Mouse (Mus musculus) erythroblast, embryonic 14.5 days (primary cell): Measurements from ENCODE around the gene Recql. TPM values are rescaled to one million over a fixed set of nuclear protein-coding genes. Genes with fewer than 3 reads are reported as not detected.

Experiments used
- H3K27me3 ChIP-seq: 2 replicates; pipeline ENCODE4 v1.6.1; 2012; ENCODE audit warnings: inconsistent platforms; ENCODE audit not compliant: control insufficient read depth
- H3K36me3 ChIP-seq: 2 replicates; pipeline ENCODE4 v1.6.1; 2012; ENCODE audit warnings: mild to moderate bottlenecking, inconsistent platforms; ENCODE audit not compliant: control insufficient read depth
- H3K4me1 ChIP-seq: 2 replicates; pipeline ENCODE4 v1.6.1; 2012; ENCODE audit warnings: inconsistent platforms; ENCODE audit not compliant: control insufficient read depth
- H3K4me3 ChIP-seq: replicated peaks from 2 replicates; pipeline ENCODE3; 2012; ENCODE audit warnings: moderate library complexity, mild to moderate bottlenecking, inconsistent platforms
- H3K9me3 ChIP-seq: 2 replicates; pipeline ENCODE4 v1.6.1; 2012; ENCODE audit warnings: low read length, inconsistent platforms, mixed read lengths; ENCODE audit not compliant: control insufficient read depth
- GATA1 ChIP-seq: IDR thresholded peaks from 2 replicates; pipeline ENCODE4 v1.6.1; 2012; ENCODE audit warnings: low read length, inconsistent platforms, mixed read lengths
- TAL1 ChIP-seq: IDR thresholded peaks from 3 replicates; pipeline ENCODE4 v1.6.1; 2012; ENCODE audit warnings: low read length, inconsistent platforms, mixed read lengths
- polyA plus RNA-seq: library from polyadenylated mRNA; stranded (reverse); fragments of >175 nt; gene quantifications from 2 replicates; pipeline ENCODE4 v1.2.3, GENCODE M21; 2012

Recql gene
- 0.16 and 0.25 TPM in 2 replicates for polyA plus RNA-seq

DNA sequence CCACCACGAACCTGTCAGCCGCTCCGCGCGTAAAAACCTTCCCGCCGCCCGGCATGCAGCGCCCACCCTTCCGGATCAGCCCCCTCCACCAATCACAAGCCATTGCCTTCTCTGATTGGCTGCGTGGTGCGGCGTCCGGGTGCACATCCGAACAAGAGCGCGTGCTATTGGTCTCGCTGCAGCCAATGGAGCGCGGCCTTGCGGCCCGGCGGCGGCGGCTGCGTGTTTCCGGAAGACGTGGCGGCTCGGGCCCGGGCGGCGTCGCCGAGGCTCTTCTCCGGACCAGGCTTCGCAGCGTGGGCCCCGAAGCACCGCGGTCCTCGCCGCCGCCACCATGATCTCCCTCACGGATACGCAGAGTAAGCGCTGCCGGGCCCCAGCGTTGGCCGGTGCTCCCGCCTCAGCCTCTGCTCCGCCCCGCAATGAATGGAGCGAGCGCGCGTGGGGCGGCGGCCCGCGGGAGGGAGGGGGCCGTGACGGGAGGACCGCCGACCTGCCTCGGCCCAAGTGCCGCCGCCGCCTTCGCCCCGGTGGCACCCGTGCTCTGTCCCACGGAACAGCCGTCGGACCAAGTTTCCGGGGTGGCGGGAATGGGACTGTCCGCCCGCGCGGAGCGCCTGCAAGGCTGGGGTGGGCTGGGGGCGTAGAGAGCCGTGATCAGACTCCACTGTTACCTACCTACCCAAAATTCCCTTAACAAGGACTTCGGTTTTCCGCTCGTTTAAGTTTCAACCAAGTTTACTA is at the start of gene Recql, which contains the start of gene Golt1b:
Gene Recql (minus strand): TSS at position 77 of the 744 bp plus-strand sequence.
Gene Golt1b (plus strand): TSS at position 211 of the 744 bp plus-strand sequence.
- Histone ChIP-seq H3K9me3 (no peaks in the 10 kb centered on the region), H3K4me3 (peak within 1 kb of the TSS; percentile 95), H3K27me3 (no peaks in the 10 kb centered on the region), H3K4me1 (peaks cover 32% of the 10 kb centered on the region), H3K36me3 (peaks cover 32% of the 10 kb centered on the region)
- TF ChIP-seq GATA1 (no peak), TAL1 (no peak)

DNA sequence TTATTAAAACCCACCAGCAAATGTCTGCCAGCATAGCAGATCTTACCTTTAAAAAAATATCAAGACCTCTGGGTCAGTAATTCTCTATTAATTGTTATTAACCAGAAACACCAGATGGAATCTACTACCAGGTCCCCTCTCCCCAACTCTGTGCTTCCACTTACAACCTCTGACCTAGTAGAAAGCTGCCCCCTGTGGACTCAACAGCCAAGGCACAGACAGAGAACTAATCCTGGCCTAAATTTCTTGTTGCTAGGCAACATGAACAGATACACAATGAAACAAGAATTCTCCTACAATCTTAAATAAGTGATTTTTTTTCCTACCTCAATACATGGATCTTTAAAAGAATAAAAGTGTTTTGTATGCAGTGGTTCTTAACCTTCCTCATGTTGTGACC is 42.2 kb upstream of the Recql start:
- no peaks in the 10 kb centered on the region for H3K9me3 ChIP-seq
- TF ChIP-seq TAL1 (no peak), GATA1 (no peak)

DNA sequence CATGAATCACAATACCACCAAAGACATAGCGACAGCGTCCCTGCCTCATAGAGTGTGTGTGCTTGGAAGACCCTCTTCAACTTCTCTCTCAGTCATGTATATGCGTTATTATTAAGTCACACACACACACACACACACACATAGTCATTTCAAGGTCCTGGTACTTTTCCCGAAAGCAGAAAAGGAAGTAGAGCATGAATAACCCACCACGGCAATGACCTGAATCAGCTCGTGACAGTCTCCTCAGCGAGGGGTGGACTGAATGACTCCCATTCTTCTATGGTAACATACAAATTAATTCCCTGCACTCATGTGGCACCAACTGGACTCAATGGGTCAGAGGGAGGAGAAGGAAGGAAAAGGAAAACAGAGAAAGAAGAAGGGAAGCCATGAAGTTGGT is 38.1 kb upstream of the Recql start:
- Histone ChIP-seq H3K9me3 (no peaks in the 10 kb centered on the region), H3K4me3 (no peak overlapping the region), H3K27me3 (no peaks in the 10 kb centered on the region), H3K36me3 (no peaks in the 10 kb centered on the region), H3K4me1 (no peaks in the 10 kb centered on the region)
- TF ChIP-seq TAL1: no peak
- TF ChIP-seq GATA1: no peak

More for the DNA sequence above, 42.2 kb upstream of the Recql start:
- no peaks in the 10 kb centered on the region for H3K4me1 ChIP-seq
- H3K4me3 ChIP-seq: no peak overlapping the region
- H3K36me3 ChIP-seq: no peaks in the 10 kb centered on the region; the same call in 1 of the 2 replicates
- H3K27me3 ChIP-seq: no peaks in the 10 kb centered on the region

GRCm38 (mm10) chr6:142414597-142414996 is 27.7 kb upstream of the Recql start:
- TF ChIP-seq GATA1 (no peak), TAL1 (no peak)
- no peak overlapping the region for H3K4me3 ChIP-seq
- H3K36me3 ChIP-seq: no peaks in the 10 kb centered on the region; the same call in 1 of the 2 replicates

GRCm38 (mm10) chr6:142413845-142414244 is 27.0 kb upstream of the Recql start:
- no peak for TF ChIP-seq TAL1
- TF ChIP-seq GATA1: no peak
- no peak overlapping the region for H3K4me3 ChIP-seq
- peaks cover 44% of the 10 kb centered on the region for H3K27me3 ChIP-seq
- no peaks in the 10 kb centered on the region for H3K9me3 ChIP-seq
- H3K4me1 ChIP-seq: no peaks in the 10 kb centered on the region
- no peaks in the 10 kb centered on the region for H3K36me3 ChIP-seq

More at GRCm38 (mm10) chr6:142414597-142414996, 27.7 kb upstream of the Recql start:
- Histone ChIP-seq H3K4me1 (no peaks in the 10 kb centered on the region), H3K27me3 (peaks cover 44% of the 10 kb centered on the region), H3K9me3 (no peaks in the 10 kb centered on the region)

GRCm38 (mm10) chr6:142412906-142413491 is 26.1 kb upstream of the Recql start, which contains the start of gene Spx:
Gene Spx, plus strand, starts transcription at chr6:142413441.
- peaks cover 44% of the 10 kb centered on the region for H3K27me3 ChIP-seq

GRCm38 (mm10) chr6:142411140-142411539 is 24.3 kb upstream of the Recql start:
- TF ChIP-seq TAL1 (no peak), GATA1 (no peak)
- H3K4me1 ChIP-seq: no peaks in the 10 kb centered on the region
- peaks cover 40% of the 10 kb centered on the region for H3K27me3 ChIP-seq
- H3K9me3 ChIP-seq: no peaks in the 10 kb centered on the region
- no peaks in the 10 kb centered on the region for H3K36me3 ChIP-seq
- H3K4me3 ChIP-seq: no peak overlapping the region

More at GRCm38 (mm10) chr6:142412906-142413491, 26.1 kb upstream of the Recql start, which contains the start of gene Spx:
- Histone ChIP-seq H3K9me3 (no peaks in the 10 kb centered on the region), H3K4me3 (no peak within 1 kb of the TSS), H3K4me1 (no peaks in the 10 kb centered on the region), H3K36me3 (no peaks in the 10 kb centered on the region)
- TF ChIP-seq TAL1 (no peak), GATA1 (no peak)

- no peaks in the 10 kb centered on the region for H3K9me3 ChIP-seq
- TF ChIP-seq GATA1 (no peak), TAL1 (no peak)
- no peak overlapping the region for H3K4me3 ChIP-seq
- H3K36me3 ChIP-seq: peaks cover 57% of the 10 kb centered on the region
- no peaks in the 10 kb centered on the region for H3K27me3 ChIP-seq
- peaks cover 3% of the 10 kb centered on the region for H3K4me1 ChIP-seq
Observed at GRCm38 (mm10) chr6:142395756-142396155, 8.9 kb upstream of the Recql start.

DNA sequence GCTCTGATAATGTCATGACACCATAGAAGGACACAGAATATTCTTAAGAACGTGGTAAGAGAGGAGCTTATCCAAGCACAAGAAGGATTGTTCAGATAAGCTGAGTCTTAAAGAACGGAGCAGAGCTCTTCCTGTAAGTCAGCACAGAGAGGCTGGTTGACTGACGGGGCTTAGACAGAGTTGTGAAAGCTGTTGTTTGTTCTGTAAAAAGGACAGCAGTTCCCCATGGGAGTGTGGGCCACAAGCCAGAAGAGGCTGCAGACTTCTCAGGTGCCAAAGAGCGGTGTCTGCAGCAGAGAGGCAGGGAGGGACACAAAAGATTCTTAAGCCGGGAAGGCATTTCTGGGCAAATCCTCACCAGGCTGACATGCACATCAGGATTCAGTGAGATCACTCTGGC is 7.8 kb upstream of the Recql start:
- Histone ChIP-seq H3K4me1 (peaks cover 4% of the 10 kb centered on the region), H3K9me3 (no peaks in the 10 kb centered on the region), H3K27me3 (no peaks in the 10 kb centered on the region), H3K4me3 (no peak overlapping the region), H3K36me3 (peaks cover 57% of the 10 kb centered on the region)
- TF ChIP-seq TAL1 (no peak), GATA1 (no peak)
